Mouse (Mus musculus): ENCODE data around the gene Cbarp.
A peak's percentile ranks its signal among the peaks of the same experiment; 100 is the strongest.

Cbarp gene

GRCm38 (mm10) chr10:80156002-80156751 is 15.5 kb upstream of the Cbarp start:
- DNase-seq: peak; percentile 19

DNA sequence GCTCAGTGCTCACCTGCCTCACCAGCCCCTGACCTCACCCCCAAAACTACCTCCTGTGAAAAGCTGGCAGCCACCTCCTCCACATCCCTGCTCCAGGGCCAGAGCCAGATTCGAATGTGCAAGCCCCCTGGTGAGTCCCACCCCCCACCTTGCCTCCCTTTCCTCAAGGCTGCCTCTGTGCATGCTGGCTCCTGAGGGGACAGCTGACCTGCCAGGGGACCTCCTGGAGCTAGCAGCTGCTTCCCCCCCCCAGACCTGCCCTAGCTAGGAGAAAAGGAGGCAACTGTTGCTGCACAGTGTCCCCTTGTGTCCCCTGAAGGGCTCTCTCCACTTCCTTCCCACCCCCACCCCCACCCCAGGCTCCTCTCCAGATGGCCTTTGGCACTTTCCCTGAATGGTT is 14.6 kb upstream of the Cbarp start:
- DNase-seq: no peak

GRCm38 (mm10) chr10:80154384-80154783 is 13.7 kb upstream of the Cbarp start:
- DNase-seq: no peak

GRCm38 (mm10) chr10:80153713-80154112 is 13.1 kb upstream of the Cbarp start:
- peak; percentile 76 for DNase-seq

DNA sequence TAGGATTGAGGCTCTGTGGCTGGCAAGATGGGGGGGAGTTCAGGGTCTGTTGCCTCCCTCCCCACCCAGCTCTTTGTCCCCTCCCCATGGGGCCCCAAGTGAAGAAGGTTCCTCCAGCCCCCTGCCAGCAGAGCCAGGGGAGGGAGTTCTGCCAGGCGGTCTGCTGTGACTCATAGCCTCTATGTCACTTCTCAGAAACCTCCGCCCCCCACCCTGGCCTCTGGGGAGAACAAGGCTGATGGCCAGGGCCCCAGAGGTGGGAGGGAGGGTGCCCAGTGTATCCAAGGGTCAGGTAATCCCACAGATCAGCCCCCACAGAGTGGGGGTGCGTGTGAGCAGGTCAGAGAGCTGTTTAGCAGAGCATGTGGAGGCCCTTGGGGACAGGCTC is 12.2 kb upstream of the Cbarp start:
- DNase-seq: peak; percentile 87

DNA sequence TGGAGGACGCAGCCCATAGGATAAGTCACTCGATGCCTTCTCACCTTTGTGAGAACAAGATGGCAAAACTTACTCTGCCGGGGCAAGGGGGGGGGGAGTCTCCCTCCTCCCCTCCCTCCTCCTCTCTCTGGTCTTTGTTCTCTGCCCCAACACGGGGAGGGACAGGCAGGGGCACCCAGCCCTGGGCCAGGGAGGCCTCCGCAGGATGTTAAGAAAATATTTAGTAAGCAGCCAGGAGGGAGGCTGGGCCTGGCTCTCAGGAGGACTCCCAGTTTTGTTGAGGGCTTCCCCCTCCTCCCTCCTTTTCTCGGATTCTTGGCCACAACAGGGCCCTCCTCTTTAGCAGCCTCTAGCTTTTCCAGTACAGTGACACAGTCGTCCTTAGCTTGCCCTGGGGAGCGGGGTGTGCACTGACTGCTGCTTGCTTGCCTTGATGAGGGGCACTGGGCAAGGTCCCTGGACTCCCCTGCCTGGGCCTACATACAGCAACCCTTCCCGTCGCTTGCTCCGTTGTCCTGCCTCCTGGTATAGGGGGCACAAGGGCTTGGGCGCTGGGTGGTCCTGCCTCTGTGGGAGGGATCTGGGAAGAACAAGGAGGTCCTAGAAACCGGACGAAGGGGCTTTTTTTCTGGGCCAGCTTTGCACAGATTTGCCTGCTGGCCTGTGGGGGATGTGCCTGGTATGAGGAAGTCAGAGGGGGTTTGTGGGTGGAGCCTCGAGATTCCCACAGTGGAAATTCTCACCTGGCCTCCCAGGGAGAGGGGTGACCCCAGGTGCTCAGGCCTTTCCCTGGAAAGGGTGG is 11.6 kb upstream of the Cbarp start:
- DNase-seq: peak; percentile 88

- DNase-seq: peak; percentile 92
Measured at GRCm38 (mm10) chr10:80151211-80152034, 10.8 kb upstream of the Cbarp start.

DNA sequence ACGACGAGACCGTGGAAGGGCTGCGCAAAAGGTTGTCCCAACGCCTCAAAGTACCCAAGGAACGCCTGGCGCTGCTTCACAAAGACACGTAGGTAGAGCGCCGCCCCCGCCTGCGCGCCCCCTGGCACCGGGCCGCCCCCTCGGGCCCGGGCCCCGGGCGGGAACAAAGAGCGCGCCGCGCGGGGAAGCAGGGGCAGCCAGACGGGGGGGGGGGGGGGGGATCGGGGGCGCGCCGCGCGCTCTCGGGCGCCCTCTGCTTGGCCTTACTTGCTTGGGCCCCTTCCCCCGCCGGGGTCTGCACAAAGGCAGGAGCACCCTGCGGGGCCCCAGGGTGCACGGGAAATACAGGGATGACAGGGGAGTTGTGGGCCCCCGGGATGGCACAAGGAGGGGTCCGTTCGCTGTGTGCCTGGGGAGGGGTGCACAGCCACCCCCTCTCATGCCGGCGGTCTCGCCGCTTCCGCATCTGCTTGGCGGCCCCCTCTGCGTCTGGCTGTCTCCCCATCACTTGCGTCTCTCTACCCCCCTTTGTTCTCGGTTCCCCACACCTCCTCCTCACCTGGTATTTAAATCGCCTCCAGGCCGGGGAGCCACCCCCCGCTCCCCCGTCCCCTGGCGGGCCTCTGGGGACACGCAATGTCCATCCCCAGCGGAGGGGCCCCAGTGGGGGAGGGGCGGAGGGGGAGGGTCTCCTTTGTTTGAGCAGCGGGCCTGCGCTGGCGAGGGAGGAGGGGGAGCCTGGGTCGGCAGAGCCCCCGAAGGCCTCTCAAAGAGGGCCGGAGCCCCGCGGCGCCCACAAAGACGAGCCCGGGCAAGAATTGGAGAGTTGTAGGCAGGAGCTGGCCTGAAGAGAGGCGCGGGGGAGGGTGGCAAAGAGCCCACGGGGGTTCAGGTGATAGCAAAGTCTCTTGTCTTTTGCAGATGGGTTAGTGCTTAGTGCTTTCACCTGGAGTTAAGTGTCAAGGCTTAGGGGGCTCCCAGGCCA is 9.9 kb upstream of the Cbarp start:
- DNase-seq: peak; percentile 64

DNA sequence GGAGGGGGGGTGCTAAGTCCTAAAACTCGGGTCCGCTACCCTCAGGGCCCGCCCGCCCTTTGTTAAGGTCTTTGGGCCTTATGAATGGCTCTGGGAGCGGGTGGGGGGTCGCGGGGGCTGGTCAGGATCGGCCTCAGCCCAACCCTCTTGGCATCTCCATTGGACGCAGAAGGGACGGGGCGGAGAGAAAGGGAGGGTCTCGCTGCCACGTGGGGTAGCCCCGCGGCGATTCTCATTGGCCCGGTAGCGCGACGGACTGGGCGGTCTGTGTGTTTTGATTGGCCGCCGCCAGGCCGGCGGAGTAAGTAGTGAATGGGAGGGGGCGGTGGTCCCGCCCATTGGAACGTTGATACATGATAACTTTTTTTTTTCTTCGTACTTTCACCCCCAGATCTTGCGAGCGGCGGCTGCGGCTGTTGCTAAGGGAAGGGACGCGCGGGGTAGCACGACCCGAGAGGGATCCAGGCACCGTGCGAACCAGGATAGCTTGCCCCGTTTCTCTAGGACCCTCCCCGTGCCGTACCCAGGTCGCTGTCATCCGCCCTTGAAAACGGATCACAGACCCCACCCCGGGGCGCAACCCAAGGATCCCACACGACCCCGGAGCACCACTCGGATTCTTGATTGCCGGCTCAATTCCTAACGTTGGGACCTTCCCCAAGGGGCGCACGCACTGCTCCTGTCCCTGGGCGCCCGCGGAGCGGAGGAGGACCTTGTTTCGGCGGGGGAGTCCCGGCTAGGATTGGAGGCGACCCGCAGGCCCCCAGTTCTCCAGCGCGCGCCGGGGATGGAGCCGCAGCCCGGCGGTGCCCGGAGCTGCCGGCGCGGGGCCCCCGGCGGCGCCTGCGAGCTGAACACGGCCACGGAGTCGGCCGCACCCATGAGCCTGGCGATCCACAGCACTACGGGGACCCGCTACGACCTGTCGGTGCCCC is 8.9 kb upstream of the Cbarp start:
- DNase-seq: peak; percentile 99

DNA sequence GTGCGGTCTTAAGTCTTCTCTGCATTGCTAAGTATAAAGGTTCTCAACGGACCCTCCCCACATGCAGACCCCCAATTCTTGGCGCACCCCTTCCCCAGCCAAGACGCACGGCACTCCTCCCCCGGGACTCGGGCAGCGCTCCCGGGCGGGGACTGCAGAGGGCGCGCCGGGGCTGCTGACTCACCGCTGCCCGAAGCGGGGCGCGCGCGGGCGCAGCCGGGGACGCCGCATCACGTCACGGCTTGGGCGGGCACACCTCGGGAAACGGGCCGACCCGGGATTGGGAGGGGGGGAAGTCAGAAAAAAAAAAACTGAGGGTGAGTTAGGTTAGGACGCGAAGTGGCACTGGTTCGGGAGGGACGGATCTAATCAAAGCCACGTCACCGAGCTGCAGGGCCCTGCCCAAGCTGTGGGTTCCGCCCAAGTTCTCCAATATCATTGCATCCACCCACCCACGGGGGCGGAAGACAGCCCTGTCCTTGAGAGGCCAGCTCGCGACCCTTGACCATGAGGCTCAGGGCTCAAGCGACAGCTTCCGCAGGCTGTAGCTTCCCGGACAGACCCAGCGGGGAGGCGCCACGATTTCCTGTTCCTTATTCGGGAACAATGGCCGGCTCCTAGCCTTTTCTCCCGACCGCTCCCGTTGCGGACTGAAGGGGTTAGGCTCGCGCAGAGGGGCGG is 8.1 kb upstream of the Cbarp start:
- DNase-seq: peak; percentile 96

GRCm38 (mm10) chr10:80147719-80148601 is 7.3 kb upstream of the Cbarp start, which contains the start of gene Midn:
Midn (plus strand) TSS chr10:80148272.
- peak; percentile 91 for DNase-seq

DNA sequence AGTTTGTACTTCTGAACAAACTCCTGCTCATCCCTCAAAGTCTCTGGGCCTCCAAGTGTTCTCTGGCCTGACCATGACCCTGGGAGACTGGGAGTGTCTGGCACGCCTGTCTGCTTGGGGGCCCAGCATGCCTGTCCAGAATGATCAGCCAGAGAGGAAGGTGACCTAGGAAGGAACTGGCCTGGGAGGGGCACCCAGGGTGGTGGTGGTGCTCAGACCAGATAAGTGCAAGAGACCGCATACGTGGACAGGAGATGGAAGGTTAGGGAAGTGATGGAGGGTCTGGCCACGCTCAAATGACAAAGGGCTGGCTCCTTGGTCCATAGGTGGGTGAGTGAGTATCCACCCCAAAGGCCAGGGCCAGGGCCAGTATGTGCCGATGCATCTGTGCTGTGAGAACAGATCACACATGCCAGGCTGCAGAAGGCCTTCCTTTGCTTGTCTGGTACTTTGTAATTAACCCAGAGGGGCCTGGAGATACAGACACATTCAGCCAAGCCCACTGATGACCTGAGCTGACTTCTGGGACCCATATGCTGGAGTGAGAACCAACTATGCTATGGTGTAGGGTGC is 6.6 kb upstream of the Cbarp start:
- peak; percentile 54 for DNase-seq

GRCm38 (mm10) chr10:80146568-80147011 is 6.0 kb upstream of the Cbarp start:
- peak; percentile 77 for DNase-seq

- peak; percentile 84 for DNase-seq
Measured at GRCm38 (mm10) chr10:80145896-80146295, 5.3 kb upstream of the Cbarp start.

DNA sequence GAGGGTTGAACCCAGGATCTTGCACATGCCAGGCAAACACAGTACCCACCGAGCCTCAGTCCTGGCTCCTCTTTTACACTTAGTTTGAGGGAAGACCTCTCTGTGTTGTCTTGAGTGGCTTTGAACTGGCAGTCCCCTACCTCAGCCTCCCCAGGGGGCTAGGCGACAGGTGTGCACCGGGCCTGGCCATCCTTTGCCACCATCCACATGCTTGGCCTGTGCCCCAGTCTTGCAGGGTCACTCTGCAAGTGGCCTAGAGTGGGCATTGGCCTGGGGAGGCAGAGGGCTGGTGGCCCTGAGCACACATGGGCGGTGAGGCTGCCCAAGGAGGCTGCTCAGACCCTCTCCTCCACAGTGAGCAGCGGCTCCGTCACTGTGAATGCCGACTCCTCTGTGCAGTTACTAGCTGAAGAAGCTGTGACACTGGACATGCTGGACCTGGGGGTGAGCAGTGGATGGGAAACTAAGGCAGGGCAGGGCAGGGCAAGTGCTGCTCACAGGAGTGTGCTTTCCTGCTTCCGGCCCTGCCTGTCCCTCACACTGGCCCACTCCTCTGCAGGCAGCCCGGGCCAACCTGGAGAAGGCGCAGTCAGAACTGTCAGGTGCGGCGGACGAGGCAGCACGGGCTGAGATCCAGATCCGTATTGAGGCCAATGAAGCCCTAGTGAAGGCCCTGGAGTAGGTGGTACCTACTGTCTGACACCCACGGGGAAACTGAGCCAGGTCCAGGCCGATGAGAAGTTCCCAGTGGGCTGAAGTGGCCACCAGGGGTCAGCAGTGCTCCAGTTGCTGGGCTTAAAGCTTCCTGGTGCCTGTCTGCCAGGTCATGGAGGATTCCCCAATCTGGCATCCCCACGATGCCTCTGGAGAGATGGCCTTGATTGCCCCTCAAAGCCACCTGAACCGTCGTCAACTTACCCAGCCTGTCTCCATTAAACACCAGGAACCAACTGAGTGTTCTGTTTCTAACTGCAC is 4.5 kb upstream of the Cbarp start:
- DNase-seq: peak; percentile 79

GRCm38 (mm10) chr10:80144159-80144558 is 3.5 kb upstream of the Cbarp start:
- peak; percentile 37 for DNase-seq

GRCm38 (mm10) chr10:80143664-80144063 is 3.0 kb upstream of the Cbarp start:
- no peak for DNase-seq

Measured in kidney, adult 9 months (tissue).